Mouse (Mus musculus): ENCODE data around the gene Aspn.
"Not testable (repeated sequence)": the region's sequence is repeated elsewhere in the genome, so short reads cannot be mapped to it uniquely, and the experiment has no call there.

The Aspn gene

GRCm38 (mm10) chr13:49581541-49582530 is 37.6 kb downstream of the Aspn start, which contains the start of gene Omd:
Gene Omd, plus strand, starts transcription at chr13:49582462.
- in situ Hi-C loops (cut with MboI; ENCODE audit: low pct_unique_long_range_greater_than_20kb in 1 of 2, low sequenced_read_pairs in 2 of 2, unreplicated experiment in 1 of 2), result no loop called here

GRCm38 (mm10) chr13:49583859-49584258 is 39.6 kb downstream of the Aspn start:
- in situ Hi-C loops (cut with MboI; ENCODE audit: low pct_unique_long_range_greater_than_20kb in 1 of 2, low sequenced_read_pairs in 2 of 2, unreplicated experiment in 1 of 2), result no loop called here

GRCm38 (mm10) chr13:49584307-49585005 is 40.2 kb downstream of the Aspn start:
- in situ Hi-C loops (cut with MboI; ENCODE audit: low pct_unique_long_range_greater_than_20kb in 1 of 2, low sequenced_read_pairs in 2 of 2, unreplicated experiment in 1 of 2), result no loop called here

GRCm38 (mm10) chr13:49586062-49586461 is 41.8 kb downstream of the Aspn start:
- in situ Hi-C loops (cut with MboI; ENCODE audit: low pct_unique_long_range_greater_than_20kb in 1 of 2, low sequenced_read_pairs in 2 of 2, unreplicated experiment in 1 of 2), result no loop called here

GRCm38 (mm10) chr13:49602541-49602940 is 58.3 kb downstream of the Aspn start:
- in situ Hi-C loops (cut with MboI; ENCODE audit: low pct_unique_long_range_greater_than_20kb in 1 of 2, low sequenced_read_pairs in 2 of 2, unreplicated experiment in 1 of 2), result not testable (repeated sequence)

GRCm38 (mm10) chr13:49603603-49604002 is 59.4 kb downstream of the Aspn start:
- in situ Hi-C loops (cut with MboI; ENCODE audit: low pct_unique_long_range_greater_than_20kb in 1 of 2, low sequenced_read_pairs in 2 of 2, unreplicated experiment in 1 of 2), result no loop called here

GRCm38 (mm10) chr13:49607714-49608113 is 63.5 kb downstream of the Aspn start, which contains the start of gene Ogn:
Gene Ogn, plus strand, starts transcription at chr13:49608046.
- in situ Hi-C loops (cut with MboI; ENCODE audit: low pct_unique_long_range_greater_than_20kb in 1 of 2, low sequenced_read_pairs in 2 of 2, unreplicated experiment in 1 of 2), result no loop called here

- in situ Hi-C loops (cut with MboI; ENCODE audit: low pct_unique_long_range_greater_than_20kb in 1 of 2, low sequenced_read_pairs in 2 of 2, unreplicated experiment in 1 of 2), result no loop called here
Observed at GRCm38 (mm10) chr13:49608589-49609322, 64.5 kb downstream of the Aspn start.

- in situ Hi-C loops (cut with MboI; ENCODE audit: low pct_unique_long_range_greater_than_20kb in 1 of 2, low sequenced_read_pairs in 2 of 2, unreplicated experiment in 1 of 2), result no loop called here
Observed at GRCm38 (mm10) chr13:49617021-49617420, 72.8 kb downstream of the Aspn start.
